Mouse (Mus musculus) embryonic facial prominence, embryonic 14.5 days (tissue): ENCODE results near the gene Frmd6. TPM values are rescaled to one million over a fixed set of nuclear protein-coding genes. Genes with fewer than 3 reads are reported as not detected.

Source experiments
- ATAC-seq: fragments of 200-750 bp; cut with Nextera tagmentation; 2 replicates; pipeline ENCODE4 v1.8.0; 2017; ENCODE audit warnings: low read depth, moderate number of reproducible peaks, moderate TSS enrichment
- DNase-seq: peaks from one replicate; pipeline ENCODE4 v3.0.0-alpha.2; 2015; ENCODE audit warnings: low spot score
- H3K27ac ChIP-seq: fragments of 300-500 bp; sonication (generic); replicated peaks from 2 replicates; pipeline ENCODE4 v1.5.1; 2014; ENCODE audit warnings: low read depth, mild to moderate bottlenecking, low read length, moderate library complexity
- H3K27me3 ChIP-seq: fragments of 300-500 bp; sonication (generic); replicated peaks from 2 replicates; pipeline ENCODE4 v1.6.1; 2014; ENCODE audit warnings: low read length; ENCODE audit not compliant: control insufficient read depth, insufficient read depth
- H3K36me3 ChIP-seq: fragments of 300-500 bp; sonication (generic); 2 replicates; pipeline ENCODE4 v1.6.1; 2014; ENCODE audit warnings: low read length, mixed read lengths; ENCODE audit not compliant: control insufficient read depth, insufficient read depth
- H3K4me1 ChIP-seq: fragments of 300-500 bp; sonication (generic); 2 replicates; pipeline ENCODE4 v1.6.1; 2014; ENCODE audit warnings: antibody characterized with exemption, low read length; ENCODE audit not compliant: control insufficient read depth, insufficient read depth
- H3K4me2 ChIP-seq: fragments of 300-500 bp; sonication (generic); 2 replicates; pipeline ENCODE4 v1.6.1; 2014; ENCODE audit warnings: low read depth, mild to moderate bottlenecking, low read length, moderate library complexity, mixed read lengths
- H3K4me3 ChIP-seq: fragments of 300-500 bp; sonication (generic); 2 replicates; pipeline ENCODE4 v1.5.1; 2014; ENCODE audit warnings: low read depth, mild to moderate bottlenecking, low read length
- H3K9ac ChIP-seq: fragments of 300-500 bp; sonication (generic); 2 replicates; pipeline ENCODE4 v1.6.1; 2014; ENCODE audit warnings: low read depth, mild to moderate bottlenecking, low read length, moderate library complexity, mixed read lengths
- H3K9me3 ChIP-seq: fragments of 300-500 bp; sonication (generic); 2 replicates; pipeline ENCODE4 v1.6.1; 2016; ENCODE audit warnings: low read length; ENCODE audit not compliant: control insufficient read depth
- WGBS: fragments of 180-500 bp; shearing (Covaris S2); extraction: QIAGEN DNeasy Blood & Tissue Kit; methylation state at CpG from one replicate; pipeline ENCODE4 v1.1.7; 2014; 5-methylcytosine and 5-hydroxymethylcytosine counted together
- polyA plus RNA-seq: library from polyadenylated mRNA; unstranded; fragments of >200 nt; fragmentation: Nextera tagmentation; extraction: Ambion mirVana; gene quantifications from 2 replicates; pipeline ENCODE4 v1.2.1, GENCODE M21; 2014

The Frmd6 gene
- polyA plus RNA-seq, 1 experiment from 2014 or later = 56.0 TPM

- H3K4me1 ChIP-seq = no peaks in the 10 kb centered on the region
- no peak for ATAC-seq
- no peak overlapping the region for H3K27ac ChIP-seq
Measured at GRCm38 (mm10) chr12:70812822-70813465, 12.4 kb upstream of the Frmd6 start.

GRCm38 (mm10) chr12:70816731-70817130 is 8.6 kb upstream of the Frmd6 start:
- WGBS = 95% methylated on average over 2 of the region's 2 CpGs
- Histone ChIP-seq H3K4me1 (no peaks in the 10 kb centered on the region), H3K27me3 (no peaks in the 10 kb centered on the region), H3K9me3 (no peaks in the 10 kb centered on the region), H3K4me3 (no peak overlapping the region), H3K27ac (no peak overlapping the region), H3K9ac (no peak overlapping the region), H3K4me2 (no peak overlapping the region), H3K36me3 (no peaks in the 10 kb centered on the region)
- DNase-seq = no peak
- ATAC-seq = no peak

More at GRCm38 (mm10) chr12:70812822-70813465, 12.4 kb upstream of the Frmd6 start:
- no peak overlapping the region for H3K9ac ChIP-seq
- WGBS = 32% methylated on average over 3 of the region's 3 CpGs
- DNase-seq = no peak
- no peak overlapping the region for H3K4me3 ChIP-seq
- H3K9me3 ChIP-seq = no peaks in the 10 kb centered on the region
- no peaks in the 10 kb centered on the region for H3K36me3 ChIP-seq
- no peak overlapping the region for H3K4me2 ChIP-seq
- H3K27me3 ChIP-seq = no peaks in the 10 kb centered on the region

GRCm38 (mm10) chr12:70824017-70824416 is 1.3 kb upstream of the Frmd6 start:
- peaks cover 22% of the 10 kb centered on the region for H3K4me1 ChIP-seq
- DNase-seq = no peak
- WGBS = 42% methylated on average over 7 of the region's 7 CpGs
- no peak overlapping the region for H3K9ac ChIP-seq
- peak overlapping the region; percentile 92; the same call in 1 of the 2 replicates for H3K4me3 ChIP-seq
- H3K36me3 ChIP-seq = no peaks in the 10 kb centered on the region
- no peaks in the 10 kb centered on the region for H3K9me3 ChIP-seq
- no peak overlapping the region for H3K27ac ChIP-seq
- no peaks in the 10 kb centered on the region for H3K27me3 ChIP-seq
- ATAC-seq = no peak
- H3K4me2 ChIP-seq = peak overlapping the region; percentile 86

GRCm38 (mm10) chr12:70825651-70826317 is 470 bp downstream of the Frmd6 start:
- Histone ChIP-seq H3K4me1 (peaks cover 40% of the 10 kb centered on the region), H3K27ac (peak overlapping the region; percentile 100), H3K4me2 (peak overlapping the region; percentile 86), H3K27me3 (no peaks in the 10 kb centered on the region), H3K36me3 (no peaks in the 10 kb centered on the region), H3K9me3 (no peaks in the 10 kb centered on the region), H3K4me3 (peak overlapping the region; percentile 92), H3K9ac (peak overlapping the region; percentile 96)
- DNase-seq (peak; percentile 56), ATAC-seq (peak; percentile 27)
- under 1% methylated on average over 38 of the region's 55 CpGs for WGBS

- Histone ChIP-seq H3K36me3 (no peaks in the 10 kb centered on the region), H3K4me1 (peaks cover 47% of the 10 kb centered on the region), H3K9ac (peak overlapping the region; percentile 96), H3K27ac (peak overlapping the region; percentile 100), H3K4me3 (peak overlapping the region; percentile 92), H3K4me2 (peak overlapping the region; percentile 86), H3K27me3 (no peaks in the 10 kb centered on the region), H3K9me3 (no peaks in the 10 kb centered on the region)
- WGBS = 2% methylated on average over 19 of the region's 19 CpGs
- peak; percentile 68 for DNase-seq
- ATAC-seq = no peak
Measured at GRCm38 (mm10) chr12:70826318-70827072, 1.2 kb downstream of the Frmd6 start.

GRCm38 (mm10) chr12:70827187-70827900 is 2.0 kb downstream of the Frmd6 start:
- Histone ChIP-seq H3K9me3 (no peaks in the 10 kb centered on the region), H3K4me1 (peaks cover 47% of the 10 kb centered on the region), H3K27me3 (no peaks in the 10 kb centered on the region), H3K4me2 (peak overlapping the region; percentile 86), H3K9ac (peak overlapping the region; percentile 96), H3K27ac (peak overlapping the region; percentile 100), H3K36me3 (no peaks in the 10 kb centered on the region), H3K4me3 (peak overlapping the region; percentile 92)
- peak; percentile 78 for DNase-seq
- no peak for ATAC-seq
- 3% methylated on average over 9 of the region's 9 CpGs for WGBS

- Histone ChIP-seq H3K36me3 (no peaks in the 10 kb centered on the region), H3K4me1 (peaks cover 47% of the 10 kb centered on the region), H3K4me3 (peak overlapping the region; percentile 92), H3K27me3 (no peaks in the 10 kb centered on the region), H3K4me2 (peak overlapping the region; percentile 86), H3K9ac (peak overlapping the region; percentile 96; the same call in 1 of the 2 replicates), H3K27ac (peak overlapping the region; percentile 100), H3K9me3 (no peaks in the 10 kb centered on the region)
- WGBS = 25% methylated on average over 4 of the region's 4 CpGs
- ATAC-seq (no peak), DNase-seq (peak; percentile 70)
Measured at GRCm38 (mm10) chr12:70827901-70828271, 2.6 kb downstream of the Frmd6 start.

- H3K27ac ChIP-seq = no peak overlapping the region
- H3K4me3 ChIP-seq = no peak overlapping the region
- 63% methylated on average over 9 of the region's 9 CpGs for WGBS
- DNase-seq (no peak), ATAC-seq (no peak)
- no peaks in the 10 kb centered on the region for H3K36me3 ChIP-seq
- H3K4me2 ChIP-seq = no peak overlapping the region
- H3K4me1 ChIP-seq = peaks cover 40% of the 10 kb centered on the region
- no peaks in the 10 kb centered on the region for H3K27me3 ChIP-seq
- H3K9ac ChIP-seq = no peak overlapping the region
- no peaks in the 10 kb centered on the region for H3K9me3 ChIP-seq
Measured at GRCm38 (mm10) chr12:70830982-70831566, 5.8 kb downstream of the Frmd6 start.
